Mouse (Mus musculus) hindbrain, embryonic 16.5 days (tissue): Measurements from ENCODE around the gene Narfl. TPM values are rescaled to one million over a fixed set of nuclear protein-coding genes. Genes with fewer than 3 reads are reported as not detected.
A peak's percentile ranks its signal among the peaks of the same experiment; 100 is the strongest.

Experiments used
- ATAC-seq: fragments of 200-750 bp; cut with Nextera tagmentation; 2 replicates; pipeline ENCODE4 v1.8.0; 2017; ENCODE audit warnings: moderate TSS enrichment, moderate library complexity
- H3K27ac ChIP-seq: fragments of 300-500 bp; sonication (generic); 2 replicates; pipeline ENCODE4 v1.5.1; 2014; ENCODE audit warnings: low read depth, mild to moderate bottlenecking, control low read depth, low read length, moderate library complexity
- H3K27me3 ChIP-seq: fragments of 300-500 bp; sonication (generic); replicated peaks from 2 replicates; pipeline ENCODE4 v1.6.1; 2014; ENCODE audit warnings: low read length; ENCODE audit not compliant: control insufficient read depth, insufficient read depth
- H3K36me3 ChIP-seq: fragments of 300-500 bp; sonication (generic); 2 replicates; pipeline ENCODE4 v1.6.1; 2014; ENCODE audit warnings: mild to moderate bottlenecking, low read length, moderate library complexity, mixed read lengths; ENCODE audit not compliant: control insufficient read depth, insufficient read depth
- H3K4me1 ChIP-seq: fragments of 300-500 bp; sonication (generic); 2 replicates; pipeline ENCODE4 v1.6.1; 2014; ENCODE audit warnings: low read depth, low read length; ENCODE audit not compliant: control insufficient read depth, insufficient read depth
- H3K4me2 ChIP-seq: fragments of 300-500 bp; sonication (generic); 2 replicates; pipeline ENCODE4 v1.6.1; 2014; ENCODE audit warnings: mild to moderate bottlenecking, low read length, control low read depth, moderate library complexity
- H3K4me3 ChIP-seq: fragments of 300-500 bp; sonication (generic); 2 replicates; pipeline ENCODE4 v1.5.1; 2014; ENCODE audit warnings: mild to moderate bottlenecking, low read length, control low read depth, moderate library complexity
- H3K9ac ChIP-seq: fragments of 300-500 bp; sonication (generic); 2 replicates; pipeline ENCODE4 v1.6.1; 2014; ENCODE audit warnings: low read depth, mild to moderate bottlenecking, control low read depth, low read length, moderate library complexity
- H3K9me3 ChIP-seq: fragments of 300-500 bp; sonication (generic); 2 replicates; pipeline ENCODE4 v1.6.1; 2014; ENCODE audit warnings: mild to moderate bottlenecking, low read length, moderate library complexity; ENCODE audit not compliant: control insufficient read depth
- WGBS: fragments of 180-500 bp; shearing (Covaris S2); extraction: QIAGEN DNeasy Blood & Tissue Kit; methylation state at CpG from one replicate; pipeline ENCODE4 v1.1.7; 2014; 5-methylcytosine and 5-hydroxymethylcytosine counted together
- microRNA-seq: library from miRNA; unstranded; fragments of <30 nt; microRNA quantifications from one replicate; pipeline ENCODE4, GENCODE M21; 2017
- polyA plus RNA-seq: library from polyadenylated mRNA; unstranded; fragments of >200 nt; fragmentation: Nextera tagmentation; extraction: Ambion mirVana; gene quantifications from 2 replicates; pipeline ENCODE4 v1.2.1, GENCODE M21; 2015

Gene Narfl
- polyA plus RNA-seq, 1 experiment from 2014 or later, result 30.4 TPM

GRCm38 (mm10) chr17:25829558-25830017, 56.0 kb downstream of the Narfl start:
- Histone ChIP-seq H3K4me1 (peaks cover 63% of the 10 kb centered on the region), H3K9ac (peak overlapping the region; percentile 81), H3K9me3 (no peaks in the 10 kb centered on the region), H3K27ac (peak overlapping the region; percentile 92), H3K4me3 (peak overlapping the region; percentile 63), H3K36me3 (peaks cover 21% of the 10 kb centered on the region), H3K4me2 (peak overlapping the region; percentile 69), H3K27me3 (no peaks in the 10 kb centered on the region)
- 47% methylated on average over 8 of the region's 8 CpGs for WGBS
- ATAC-seq, result no peak

DNA sequence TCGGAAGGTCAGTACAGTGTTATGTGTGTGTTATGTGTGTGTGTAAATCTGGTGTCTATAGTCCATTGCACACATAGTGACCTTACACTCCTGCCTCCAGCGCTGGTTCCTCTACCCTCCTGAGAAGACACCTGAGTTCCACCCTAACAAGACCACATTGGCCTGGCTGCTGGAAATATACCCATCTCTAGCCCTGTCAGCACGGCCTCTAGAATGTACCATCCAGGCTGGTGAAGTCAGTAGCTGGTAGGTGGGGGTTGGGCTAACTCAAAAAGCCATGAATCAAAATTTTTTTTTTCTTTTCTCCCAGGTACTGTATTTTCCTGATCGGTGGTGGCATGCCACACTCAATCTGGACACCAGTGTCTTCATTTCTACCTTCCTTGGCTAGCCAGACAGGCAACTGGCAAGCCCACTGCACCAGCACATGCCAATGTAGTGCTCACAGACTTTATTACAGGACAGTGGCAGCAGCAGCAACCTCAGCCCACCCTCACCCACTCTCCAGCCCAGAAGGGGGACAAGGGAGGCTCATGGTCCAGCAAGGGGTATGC, 56.7 kb downstream of the Narfl start:
- peaks cover 21% of the 10 kb centered on the region for H3K36me3 ChIP-seq
- ATAC-seq, result no peak
- peak overlapping the region; percentile 69 for H3K4me2 ChIP-seq
- 80% methylated on average over 4 of the region's 4 CpGs for WGBS
- H3K4me3 ChIP-seq, result peak overlapping the region; percentile 63
- H3K9me3 ChIP-seq, result no peaks in the 10 kb centered on the region
- H3K27me3 ChIP-seq, result no peaks in the 10 kb centered on the region
- no peak overlapping the region for H3K9ac ChIP-seq
- peaks cover 63% of the 10 kb centered on the region for H3K4me1 ChIP-seq
- no peak overlapping the region for H3K27ac ChIP-seq

- H3K9ac ChIP-seq, result no peak overlapping the region
- peak overlapping the region; percentile 78 for H3K4me2 ChIP-seq
These were observed 57.3 kb downstream of the Narfl start for GRCm38 (mm10) chr17:25830806-25831431.

DNA sequence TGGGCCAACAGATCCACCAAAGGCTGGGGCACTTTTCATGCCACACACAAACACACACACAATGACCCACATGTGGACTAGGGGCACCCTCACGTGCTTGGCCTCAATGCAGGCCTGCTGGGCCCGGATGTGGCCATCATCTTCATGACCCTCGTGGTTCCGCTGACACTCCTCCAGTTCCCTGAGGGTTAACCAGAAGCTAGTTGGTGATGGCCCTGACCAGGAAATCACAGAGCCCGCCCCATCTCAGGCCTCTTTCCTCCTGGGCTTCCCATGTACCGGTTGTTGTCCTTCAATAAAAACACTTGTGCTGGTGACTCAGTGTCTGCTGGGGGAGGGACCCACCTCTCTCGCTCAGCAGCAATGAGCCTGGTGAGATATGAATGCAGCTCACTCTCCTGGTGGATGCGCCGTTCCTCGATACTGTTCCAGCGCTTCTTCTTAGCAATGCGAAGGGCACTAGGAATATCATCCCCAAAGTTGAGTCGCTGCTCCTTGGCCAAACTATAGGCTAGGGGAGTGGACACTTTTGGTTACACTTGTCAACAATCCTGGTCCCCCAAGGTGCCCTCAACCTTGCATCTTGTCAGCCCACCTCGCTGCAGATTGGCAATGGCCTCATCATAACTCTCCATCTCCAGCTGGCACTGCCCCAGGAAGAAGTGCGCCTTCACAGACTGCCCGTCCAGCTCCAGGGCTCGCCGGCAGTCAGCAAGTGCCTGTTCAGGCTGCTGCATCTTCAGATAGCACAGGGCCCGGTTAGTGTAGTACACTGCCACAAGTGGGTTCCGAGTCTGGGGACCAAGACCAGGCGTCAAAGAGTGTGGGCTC, 58.1 kb downstream of the Narfl start:
- Histone ChIP-seq H3K9me3 (no peaks in the 10 kb centered on the region), H3K9ac (peak overlapping the region; percentile 76), H3K4me3 (peak overlapping the region; percentile 74), H3K27me3 (no peaks in the 10 kb centered on the region), H3K4me2 (peak overlapping the region; percentile 78), H3K36me3 (peaks cover 22% of the 10 kb centered on the region), H3K4me1 (peaks cover 71% of the 10 kb centered on the region), H3K27ac (peak overlapping the region; percentile 98)
- WGBS, result 55% methylated on average over 21 of the region's 21 CpGs
- ATAC-seq, result no peak

More at GRCm38 (mm10) chr17:25830806-25831431, 57.3 kb downstream of the Narfl start:
- H3K9me3 ChIP-seq, result no peaks in the 10 kb centered on the region
- peak overlapping the region; percentile 74; the same call in 1 of the 2 replicates for H3K4me3 ChIP-seq
- WGBS, result 85% methylated on average over 14 of the region's 14 CpGs
- no peak for ATAC-seq
- H3K27me3 ChIP-seq, result no peaks in the 10 kb centered on the region
- peaks cover 67% of the 10 kb centered on the region for H3K4me1 ChIP-seq
- no peak overlapping the region for H3K27ac ChIP-seq
- peaks cover 24% of the 10 kb centered on the region for H3K36me3 ChIP-seq

GRCm38 (mm10) chr17:25832436-25833290, 59.1 kb downstream of the Narfl start:
- Histone ChIP-seq H3K27me3 (no peaks in the 10 kb centered on the region), H3K4me2 (peak overlapping the region; percentile 78), H3K9ac (peak overlapping the region; percentile 77), H3K36me3 (peaks cover 18% of the 10 kb centered on the region), H3K9me3 (no peaks in the 10 kb centered on the region), H3K4me3 (peak overlapping the region; percentile 74), H3K4me1 (peaks cover 75% of the 10 kb centered on the region), H3K27ac (peak overlapping the region; percentile 98)
- peak; percentile 90 for ATAC-seq
- under 1% methylated on average over 75 of the region's 77 CpGs for whole genome bisulfite sequencing

Small RNA genes lying within 50 kb of the gene (microRNA-seq; reads per million reads assigned to microRNA genes)
- not detected for gene Gm25083
- gene Mir3082, result not detected
- 0.62 reads per million for gene Mir6966

Other genes starting within 250 kb of the Narfl start
- gene Sox8, start 203.1 kb upstream of the Narfl start, polyA plus RNA-seq, result 24.2 and 25.1 TPM in 2 replicates
- gene Lmf1, start 194.7 kb upstream of the Narfl start, polyA plus RNA-seq, result 27.7 and 28.2 TPM in 2 replicates
- gene Gng13, start 56.6 kb upstream of the Narfl start, polyA plus RNA-seq, result 5.5 and 11.3 TPM in 2 replicates
- gene Chtf18, start 46.4 kb upstream of the Narfl start, polyA plus RNA-seq, result 6.4 and 7.4 TPM in 2 replicates
- gene Rpusd1, start 46.1 kb upstream of the Narfl start, polyA plus RNA-seq, result 32.9 and 33.0 TPM in 2 replicates
- gene Mslnl, start 37.7 kb upstream of the Narfl start, polyA plus RNA-seq, result not detected in 2 replicates
- 0.52 and 0.76 TPM in 2 replicates for gene Msln, start 19.4 kb upstream of the Narfl start, polyA plus RNA-seq
- gene Haghl, start 11.9 kb downstream of the Narfl start, polyA plus RNA-seq, result 149 and 169 TPM in 2 replicates
- 0.21 and 0.28 TPM in 2 replicates for gene Ccdc78, start 12.8 kb downstream of the Narfl start, polyA plus RNA-seq
- 99.9 and 103 TPM in 2 replicates for gene Fam173a, start 19.1 kb downstream of the Narfl start, polyA plus RNA-seq
- 1.6 and 2.2 TPM in 2 replicates for gene AC134908.4, start 21.9 kb downstream of the Narfl start, polyA plus RNA-seq
- 79.4 and 88.8 TPM in 2 replicates for gene Metrn, start 23.4 kb downstream of the Narfl start, polyA plus RNA-seq
- gene Fbxl16, start 35.3 kb downstream of the Narfl start, polyA plus RNA-seq, result 38.1 and 43.0 TPM in 2 replicates
- gene Wdr24, start 49.9 kb downstream of the Narfl start, polyA plus RNA-seq, result 29.7 and 32.7 TPM in 2 replicates
- gene Jmjd8, start 55.1 kb downstream of the Narfl start, polyA plus RNA-seq, result 51.0 and 55.4 TPM in 2 replicates
- gene Stub1, start 59.6 kb downstream of the Narfl start, polyA plus RNA-seq, result 397 and 428 TPM in 2 replicates
- 61.6 and 73.4 TPM in 2 replicates for gene Rhbdl1, start 63.5 kb downstream of the Narfl start, polyA plus RNA-seq
- 14.8 and 15.4 TPM in 2 replicates for gene Gm20683, start 68.0 kb downstream of the Narfl start, polyA plus RNA-seq
- 16.9 and 20.3 TPM in 2 replicates for gene Rhot2, start 71.1 kb downstream of the Narfl start, polyA plus RNA-seq
- 13.1 and 16.2 TPM in 2 replicates for gene Wdr90, start 87.7 kb downstream of the Narfl start, polyA plus RNA-seq
- 34.1 and 38.9 TPM in 2 replicates for gene Mcrip2, start 95.0 kb downstream of the Narfl start, polyA plus RNA-seq
- 63.4 and 67.5 TPM in 2 replicates for gene Mettl26, start 101.3 kb downstream of the Narfl start, polyA plus RNA-seq
- gene Wfikkn1, start 107.1 kb downstream of the Narfl start, polyA plus RNA-seq, result 0.34 and 0.51 TPM in 2 replicates
- gene Rab40c, start 146.0 kb downstream of the Narfl start, polyA plus RNA-seq, result 49.5 and 50.8 TPM in 2 replicates
- gene Pigq, start 171.2 kb downstream of the Narfl start, polyA plus RNA-seq, result 83.1 and 90.5 TPM in 2 replicates
- 0.19 and 0.52 TPM in 2 replicates for gene Nhlrc4, start 171.2 kb downstream of the Narfl start, polyA plus RNA-seq
- gene A930017K11Rik, start 178.8 kb downstream of the Narfl start, polyA plus RNA-seq, result 3.9 and 4.7 TPM in 2 replicates
- 20.6 and 25.5 TPM in 2 replicates for gene Capn15, start 212.0 kb downstream of the Narfl start, polyA plus RNA-seq